Mouse (Mus musculus): ENCODE results near the gene Ccm2l.
A peak's percentile ranks its signal among the peaks of the same experiment; 100 is the strongest.

The Ccm2l gene

GRCm38 (mm10) chr2:153052700-153053351 is 12.9 kb upstream of the Ccm2l start:
- DNase-seq (ENCODE audit: low read depth in 1 of 2, low spot score in 2 of 2): no peak

GRCm38 (mm10) chr2:153053896-153054295 is 11.9 kb upstream of the Ccm2l start:
- no peak for DNase-seq (ENCODE audit: low read depth in 1 of 2, low spot score in 2 of 2)

GRCm38 (mm10) chr2:153055270-153055920 is 10.4 kb upstream of the Ccm2l start:
- DNase-seq (ENCODE audit: low read depth in 1 of 2, low spot score in 2 of 2): no peak

- DNase-seq (ENCODE audit: low read depth in 1 of 2, low spot score in 2 of 2): no peak
Observed at GRCm38 (mm10) chr2:153058365-153058764, 7.4 kb upstream of the Ccm2l start.

GRCm38 (mm10) chr2:153060216-153060615 is 5.5 kb upstream of the Ccm2l start:
- DNase-seq (ENCODE audit: low read depth in 1 of 2, low spot score in 2 of 2): no peak

GRCm38 (mm10) chr2:153063394-153063793 is 2.4 kb upstream of the Ccm2l start:
- DNase-seq (ENCODE audit: low read depth in 1 of 2, low spot score in 2 of 2): no peak

- DNase-seq (ENCODE audit: low read depth in 1 of 2, low spot score in 2 of 2): no peak
Observed at GRCm38 (mm10) chr2:153064190-153064970, 1.4 kb upstream of the Ccm2l start.

GRCm38 (mm10) chr2:153066991-153067390 is 1.2 kb downstream of the Ccm2l start:
- no peak for DNase-seq (ENCODE audit: low read depth in 1 of 2, low spot score in 2 of 2)

- no peak for DNase-seq (ENCODE audit: low read depth in 1 of 2, low spot score in 2 of 2)
Observed at GRCm38 (mm10) chr2:153070762-153071490, 5.2 kb downstream of the Ccm2l start.

- no peak for DNase-seq (ENCODE audit: low read depth in 1 of 2, low spot score in 2 of 2)
Observed at GRCm38 (mm10) chr2:153071491-153072184, 5.9 kb downstream of the Ccm2l start.

GRCm38 (mm10) chr2:153074651-153075050 is 8.9 kb downstream of the Ccm2l start:
- DNase-seq (ENCODE audit: low read depth in 1 of 2, low spot score in 2 of 2): no peak

- no peak for DNase-seq (ENCODE audit: low read depth in 1 of 2, low spot score in 2 of 2)
Observed at GRCm38 (mm10) chr2:153075961-153076360, 10.2 kb downstream of the Ccm2l start.

GRCm38 (mm10) chr2:153080841-153081523 is 15.2 kb downstream of the Ccm2l start:
- DNase-seq (ENCODE audit: low read depth in 1 of 2, low spot score in 2 of 2): peak in 1 of 2 experiments; percentile 73

GRCm38 (mm10) chr2:153081866-153082265 is 16.1 kb downstream of the Ccm2l start:
- DNase-seq (ENCODE audit: low read depth in 1 of 2, low spot score in 2 of 2): no peak

GRCm38 (mm10) chr2:153083275-153083674 is 17.5 kb downstream of the Ccm2l start:
- no peak for DNase-seq (ENCODE audit: low read depth in 1 of 2, low spot score in 2 of 2)

GRCm38 (mm10) chr2:153083824-153084223 is 18.1 kb downstream of the Ccm2l start:
- no peak for DNase-seq (ENCODE audit: low read depth in 1 of 2, low spot score in 2 of 2)

- DNase-seq (ENCODE audit: low read depth in 1 of 2, low spot score in 2 of 2): peak; percentile 66 to 70
Observed at GRCm38 (mm10) chr2:153084261-153084976, 18.7 kb downstream of the Ccm2l start.

GRCm38 (mm10) chr2:153085556-153085955 is 19.8 kb downstream of the Ccm2l start:
- DNase-seq (ENCODE audit: low read depth in 1 of 2, low spot score in 2 of 2): no peak

- DNase-seq (ENCODE audit: low read depth in 1 of 2, low spot score in 2 of 2): no peak
Observed at GRCm38 (mm10) chr2:153086166-153086565, 20.4 kb downstream of the Ccm2l start.

GRCm38 (mm10) chr2:153087091-153087490 is 21.3 kb downstream of the Ccm2l start:
- no peak for DNase-seq (ENCODE audit: low read depth in 1 of 2, low spot score in 2 of 2)
